Mouse (Mus musculus) kidney, adult 18-20 months (tissue): ENCODE data around the gene Olfr1014.

ENCODE experiments used
- DNase-seq: peaks from one replicate; pipeline ENCODE4 v3.0.0; 2021

Gene Olfr1014

DNA sequence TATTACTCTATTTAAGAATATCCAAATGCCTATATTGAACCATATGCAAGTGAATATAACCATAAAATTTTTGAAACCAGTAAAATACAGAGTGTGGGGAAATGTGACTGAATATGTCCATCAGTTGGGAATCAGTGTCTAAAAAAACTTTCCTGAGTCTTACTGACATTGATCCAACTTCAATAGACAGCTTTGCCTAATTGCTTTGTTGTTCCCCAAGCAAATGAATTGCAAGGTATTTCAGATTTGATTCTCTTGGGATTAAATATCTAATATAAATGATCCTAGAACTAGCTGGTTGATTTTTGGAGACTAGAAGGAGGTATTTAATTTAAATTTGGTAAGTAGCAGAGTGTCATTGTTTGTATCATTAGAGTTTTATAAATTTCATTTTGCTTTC is at the start of gene Olfr1014:
TSS of gene Olfr1014 (plus strand) at position 301 of the 400 bp plus-strand sequence.
- DNase-seq, result no peak

GRCm38 (mm10) chr2:85725793-85726192 is 46.7 kb upstream of the Olfr1014 start:
- no peak for DNase-seq

- no peak for DNase-seq
These were observed 18.7 kb upstream of the Olfr1014 start for GRCm38 (mm10) chr2:85753822-85754221.

DNA sequence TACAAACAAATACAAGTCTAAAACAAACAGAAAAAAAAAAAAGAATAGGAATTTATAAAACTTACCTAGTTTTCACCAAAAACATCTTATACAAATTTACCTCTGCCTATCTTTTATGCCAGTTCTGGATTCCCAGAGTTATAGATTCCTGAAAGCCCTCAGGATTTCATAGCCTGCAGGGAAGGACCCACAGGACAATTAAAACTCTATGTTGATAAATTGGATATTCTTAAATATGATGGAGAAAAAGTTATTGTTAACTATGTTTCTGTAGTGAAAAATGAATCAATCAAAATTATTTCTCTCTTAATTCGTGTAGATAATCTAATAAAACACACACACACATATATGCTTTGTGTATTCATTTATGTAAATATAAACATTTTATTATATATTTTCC is 9.8 kb upstream of the Olfr1014 start, which contains the start of gene Olfr1012:
TSS of gene Olfr1012 (minus strand) at position 101 of the 400 bp plus-strand sequence.
- DNase-seq, result no peak

DNA sequence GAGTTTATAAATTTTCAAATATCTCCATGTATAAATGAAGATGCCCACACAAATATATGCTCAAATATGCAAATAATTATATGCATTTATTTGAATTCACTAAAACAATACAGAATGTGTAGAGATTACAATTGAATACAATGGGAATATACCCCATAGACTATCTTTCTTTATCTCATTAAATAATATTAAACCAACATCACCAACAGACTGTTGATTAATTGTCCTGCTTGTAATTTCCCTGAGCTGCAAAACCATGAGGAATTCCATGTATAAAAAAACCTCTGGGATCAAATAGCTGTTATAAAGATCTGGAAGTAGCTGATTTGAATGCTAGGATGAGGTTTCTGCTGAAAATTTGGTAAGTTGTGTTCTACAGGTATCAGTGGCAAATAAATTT is 5.7 kb upstream of the Olfr1014 start, which contains the start of gene Olfr1013:
TSS of gene Olfr1013 (plus strand) at position 301 of the 400 bp plus-strand sequence.
- DNase-seq, result no peak

DNA sequence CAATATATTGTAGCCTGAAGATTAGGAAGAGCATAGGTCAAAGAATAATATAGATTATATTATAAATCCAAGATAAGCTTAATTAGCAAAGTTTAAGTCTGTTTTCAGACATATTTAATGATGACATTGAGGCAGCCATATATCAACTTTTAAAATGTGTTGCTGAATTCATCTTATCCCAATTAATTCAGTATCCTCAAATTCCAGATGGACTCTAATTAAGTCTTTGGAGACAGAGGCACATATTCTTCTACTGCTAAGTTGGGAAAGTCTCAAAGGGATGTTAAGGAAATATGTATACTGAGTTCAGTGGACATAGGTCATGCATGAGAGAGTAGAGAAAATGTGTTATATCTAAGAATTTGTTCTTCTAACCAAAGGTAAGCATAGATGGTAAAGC is 9.2 kb downstream of the Olfr1014 start, which contains the start of gene Olfr1015:
TSS of gene Olfr1015 (plus strand) at position 301 of the 400 bp plus-strand sequence.
- no peak for DNase-seq

DNA sequence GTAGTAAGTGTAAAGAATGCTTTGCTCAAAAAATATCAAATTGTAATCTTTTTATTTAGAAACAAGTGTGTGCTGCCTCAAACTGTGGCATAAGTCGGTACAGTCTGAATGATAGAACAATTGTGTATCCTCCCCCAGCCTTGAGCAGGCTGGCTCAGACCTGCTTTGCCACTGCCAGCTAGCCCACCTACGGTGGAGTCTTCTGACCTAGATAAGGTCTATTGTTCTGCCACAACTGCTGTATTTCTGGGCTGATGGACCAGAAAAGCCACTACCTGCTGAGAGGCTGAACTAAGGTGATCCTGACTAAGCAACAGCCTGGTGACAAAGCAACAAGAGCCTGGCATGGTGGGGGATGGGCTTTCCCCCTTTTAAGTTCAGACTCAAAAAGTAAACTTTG is 19.8 kb downstream of the Olfr1014 start:
- DNase-seq, result no peak

DNA sequence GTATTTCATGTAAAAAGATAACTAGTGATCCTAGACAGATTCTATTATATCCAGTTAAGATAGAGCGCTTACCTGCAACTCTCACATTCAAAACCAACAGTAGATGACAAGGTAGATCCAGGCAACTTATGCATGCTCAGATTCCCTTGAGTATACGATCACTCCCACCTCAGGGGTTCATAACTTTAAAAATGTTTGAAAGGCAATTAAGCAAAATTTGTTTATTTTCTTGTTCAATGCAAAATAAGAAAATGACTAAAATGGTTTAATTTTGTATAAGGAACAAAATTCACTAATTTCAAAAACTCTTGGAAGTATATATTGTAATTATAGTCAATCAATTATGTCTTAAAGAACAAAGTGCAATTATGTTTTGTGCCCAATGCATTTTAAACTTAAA is 29.9 kb downstream of the Olfr1014 start, which contains the start of gene Olfr1016:
TSS of gene Olfr1016 (minus strand) at position 101 of the 400 bp plus-strand sequence.
- DNase-seq, result no peak

DNA sequence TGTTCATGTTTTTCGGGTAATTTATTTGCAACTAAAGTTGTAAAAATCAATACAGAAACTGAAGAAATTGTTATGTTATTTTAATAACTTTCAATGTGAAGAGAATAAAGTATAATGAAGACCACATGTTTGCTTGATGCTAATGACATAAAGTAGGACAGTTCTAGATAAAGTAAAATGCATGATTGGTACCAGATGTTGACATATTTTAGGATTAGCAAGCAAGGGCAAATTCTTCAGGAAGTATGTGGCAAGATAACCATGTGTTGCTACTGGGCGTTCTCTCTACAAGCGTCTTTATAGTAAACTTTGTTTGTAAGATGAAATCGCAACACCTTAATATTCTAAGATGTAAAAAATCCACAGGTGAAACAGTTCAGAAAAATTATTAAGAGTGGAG is 32.0 kb downstream of the Olfr1014 start:
- no peak for DNase-seq

GRCm38 (mm10) chr2:85818179-85818578 is 45.7 kb downstream of the Olfr1014 start, which contains the start of gene Olfr1018:
Gene Olfr1018, plus strand, starts transcription at chr2:85818479.
- DNase-seq, result no peak
